Mouse (Mus musculus): ENCODE measurements around the gene 1700001C19Rik. TPM values are rescaled to one million over a fixed set of nuclear protein-coding genes. Genes with fewer than 3 reads are reported as not detected.
A peak's percentile ranks its signal among the peaks of the same experiment; 100 is the strongest.

Gene 1700001C19Rik
- polyA plus RNA-seq, 1 experiment from 2014 or later: 7.8 TPM

- ATAC-seq: no peak
- 65% methylated on average over 13 of the region's 13 CpGs for WGBS (ENCODE audit: insufficient replicate concordance)
Measured at GRCm38 (mm10) chr17:47458310-47458709, 21.1 kb upstream of the 1700001C19Rik start.

GRCm38 (mm10) chr17:47454675-47455074 lies 17.5 kb upstream of the 1700001C19Rik start:
- H3K4me2 ChIP-seq (ENCODE audit: low read depth, low read length): peak overlapping the region; percentile 29
- H3K9me3 ChIP-seq (ENCODE audit: low read length): no peaks in the 10 kb centered on the region
- DNase-seq: peak; percentile 76
- H3K36me3 ChIP-seq (replicated peaks; ENCODE audit: insufficient read depth, low read length): 0 out of 2 replicates have a peak, but pooled peaks cover 2% of the 10 kb centered on the region
- no peaks in the 10 kb centered on the region for H3K27me3 ChIP-seq (ENCODE audit: insufficient read depth, low read length)
- TF ChIP-seq CTCF (IDR thresholded peaks at IDR 0.05; ENCODE audit: low read depth): no peak
- peak; percentile 68; the same call in 1 of the 2 replicates for TF ChIP-seq EP300 (IDR thresholded peaks at IDR 0.05; ENCODE audit: low read depth)
- H3K27ac ChIP-seq (ENCODE audit: low read depth): peak overlapping the region; percentile 56
- peak; percentile 91 for ATAC-seq
- peak overlapping the region; percentile 9; the same call in 1 of the 2 replicates for H3K9ac ChIP-seq (replicated peaks)
- H3K4me3 ChIP-seq (ENCODE audit: low read depth, low read length): no peak overlapping the region
- WGBS (ENCODE audit: insufficient replicate concordance): 28% methylated on average over 8 of the region's 8 CpGs
- H3K4me1 ChIP-seq (ENCODE audit: insufficient read depth): peaks cover 25% of the 10 kb centered on the region

More at GRCm38 (mm10) chr17:47458310-47458709, 21.1 kb upstream of the 1700001C19Rik start:
- Histone ChIP-seq H3K36me3 (replicated peaks; ENCODE audit: insufficient read depth, low read length) (0 out of 2 replicates have a peak, but pooled peaks cover 2% of the 10 kb centered on the region), H3K4me1 (ENCODE audit: insufficient read depth) (peaks cover 37% of the 10 kb centered on the region), H3K4me2 (ENCODE audit: low read depth, low read length) (no peak overlapping the region), H3K27ac (ENCODE audit: low read depth) (no peak overlapping the region), H3K27me3 (ENCODE audit: insufficient read depth, low read length) (no peaks in the 10 kb centered on the region), H3K9ac (replicated peaks) (no peak overlapping the region), H3K9me3 (ENCODE audit: low read length) (no peaks in the 10 kb centered on the region), H3K4me3 (ENCODE audit: low read depth, low read length) (no peak overlapping the region)
- DNase-seq: no peak
- TF ChIP-seq EP300 (IDR thresholded peaks at IDR 0.05; ENCODE audit: low read depth) (no peak), CTCF (IDR thresholded peaks at IDR 0.05; ENCODE audit: low read depth) (no peak)

DNA sequence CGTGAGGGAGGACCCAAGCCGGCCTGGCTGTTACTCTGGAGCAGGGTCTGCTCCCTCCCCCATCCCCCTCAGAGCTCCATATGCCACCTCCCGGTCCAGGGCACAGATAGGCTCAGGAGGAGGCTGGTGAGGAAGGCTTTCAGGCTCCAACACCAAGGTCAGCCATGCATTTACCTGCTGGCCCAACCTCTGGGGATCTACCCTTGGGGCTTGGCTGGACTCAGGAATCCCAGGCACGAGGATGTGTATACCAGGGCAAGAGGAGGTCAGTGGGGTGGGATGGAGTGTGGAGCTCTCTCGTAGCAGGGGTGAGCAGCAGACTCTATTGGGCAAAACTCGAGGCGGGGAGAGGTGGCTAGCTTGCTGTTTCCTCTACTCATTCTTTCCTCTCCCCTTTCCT lies 15.7 kb upstream of the 1700001C19Rik start:
- 64% methylated on average over 7 of the region's 7 CpGs for WGBS (ENCODE audit: insufficient replicate concordance)
- TF ChIP-seq EP300 (IDR thresholded peaks at IDR 0.05; ENCODE audit: low read depth) (no peak), CTCF (IDR thresholded peaks at IDR 0.05; ENCODE audit: low read depth) (no peak)
- no peak overlapping the region for H3K4me3 ChIP-seq (ENCODE audit: low read depth, low read length)
- 0 out of 2 replicates have a peak, but pooled peaks cover 2% of the 10 kb centered on the region for H3K36me3 ChIP-seq (replicated peaks; ENCODE audit: insufficient read depth, low read length)
- H3K4me2 ChIP-seq (ENCODE audit: low read depth, low read length): no peak overlapping the region
- no peaks in the 10 kb centered on the region for H3K9me3 ChIP-seq (ENCODE audit: low read length)
- DNase-seq: no peak
- peaks cover 35% of the 10 kb centered on the region for H3K4me1 ChIP-seq (ENCODE audit: insufficient read depth)
- no peak overlapping the region for H3K9ac ChIP-seq (replicated peaks)
- ATAC-seq: no peak
- H3K27me3 ChIP-seq (ENCODE audit: insufficient read depth, low read length): no peaks in the 10 kb centered on the region
- H3K27ac ChIP-seq (ENCODE audit: low read depth): no peak overlapping the region

DNA sequence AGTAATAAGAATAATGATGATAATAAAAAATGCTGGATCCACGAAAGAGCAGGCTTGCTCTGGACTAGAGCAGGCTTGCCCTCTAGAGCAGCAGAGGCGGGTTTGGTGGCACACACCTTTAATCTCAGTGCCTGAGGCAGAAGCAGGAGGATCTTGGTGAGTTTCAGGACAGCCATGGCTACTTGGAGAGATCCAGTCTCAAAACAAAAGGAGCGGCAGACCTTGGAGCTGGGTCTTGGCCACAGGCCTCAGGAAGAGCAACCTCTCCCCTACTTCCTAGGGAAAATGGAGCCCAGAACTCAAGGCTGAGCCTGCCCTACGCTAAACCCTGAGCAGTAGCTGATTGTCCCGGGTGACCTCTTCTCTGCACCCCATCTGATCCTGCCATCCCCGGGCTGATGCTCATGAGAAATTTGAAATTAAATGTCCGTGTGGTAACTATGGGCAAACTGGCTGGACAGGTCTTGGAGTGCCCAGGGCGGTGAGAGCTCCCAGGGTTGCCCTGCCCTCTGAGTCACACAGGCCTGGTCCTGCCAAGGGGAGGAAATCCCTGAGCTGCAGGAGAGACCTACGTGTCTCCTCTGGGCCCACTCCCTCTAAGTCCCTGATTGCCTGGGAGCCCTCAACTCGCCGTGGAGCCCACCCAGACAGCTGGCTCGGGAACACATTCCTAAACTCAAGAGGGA lies 13.8 kb upstream of the 1700001C19Rik start:
- ATAC-seq (no peak), DNase-seq (no peak)
- Histone ChIP-seq H3K4me2 (ENCODE audit: low read depth, low read length) (no peak overlapping the region), H3K9me3 (ENCODE audit: low read length) (no peaks in the 10 kb centered on the region), H3K27ac (ENCODE audit: low read depth) (no peak overlapping the region), H3K9ac (replicated peaks) (no peak overlapping the region), H3K27me3 (ENCODE audit: insufficient read depth, low read length) (no peaks in the 10 kb centered on the region), H3K4me1 (ENCODE audit: insufficient read depth) (peaks cover 48% of the 10 kb centered on the region), H3K36me3 (replicated peaks; ENCODE audit: insufficient read depth, low read length) (0 out of 2 replicates have a peak, but pooled peaks cover 2% of the 10 kb centered on the region), H3K4me3 (ENCODE audit: low read depth, low read length) (no peak overlapping the region)
- 80% methylated on average over 12 of the region's 12 CpGs for WGBS (ENCODE audit: insufficient replicate concordance)
- TF ChIP-seq CTCF (IDR thresholded peaks at IDR 0.05; ENCODE audit: low read depth) (no peak), EP300 (IDR thresholded peaks at IDR 0.05; ENCODE audit: low read depth) (no peak)

- ATAC-seq: no peak
- H3K4me1 ChIP-seq (ENCODE audit: insufficient read depth): peaks cover 53% of the 10 kb centered on the region
- no peak for DNase-seq
Measured at GRCm38 (mm10) chr17:47450239-47450638, 13.1 kb upstream of the 1700001C19Rik start.

GRCm38 (mm10) chr17:47449432-47449831 lies 12.3 kb upstream of the 1700001C19Rik start:
- Histone ChIP-seq H3K27me3 (ENCODE audit: insufficient read depth, low read length) (no peaks in the 10 kb centered on the region), H3K4me3 (ENCODE audit: low read depth, low read length) (no peak overlapping the region), H3K27ac (ENCODE audit: low read depth) (no peak overlapping the region), H3K4me2 (ENCODE audit: low read depth, low read length) (no peak overlapping the region), H3K4me1 (ENCODE audit: insufficient read depth) (peaks cover 50% of the 10 kb centered on the region), H3K36me3 (replicated peaks; ENCODE audit: insufficient read depth, low read length) (no peaks in the 10 kb centered on the region), H3K9me3 (ENCODE audit: low read length) (no peaks in the 10 kb centered on the region), H3K9ac (replicated peaks) (no peak overlapping the region; the same call in 1 of the 2 replicates)
- DNase-seq (no peak), ATAC-seq (no peak)
- TF ChIP-seq EP300 (IDR thresholded peaks at IDR 0.05; ENCODE audit: low read depth): no peak
- TF ChIP-seq CTCF (IDR thresholded peaks at IDR 0.05; ENCODE audit: low read depth): no peak
- 71% methylated on average over 5 of the region's 5 CpGs for WGBS (ENCODE audit: insufficient replicate concordance)

More at GRCm38 (mm10) chr17:47450239-47450638, 13.1 kb upstream of the 1700001C19Rik start:
- H3K9ac ChIP-seq (replicated peaks): no peak overlapping the region
- H3K9me3 ChIP-seq (ENCODE audit: low read length): no peaks in the 10 kb centered on the region
- no peak overlapping the region for H3K4me2 ChIP-seq (ENCODE audit: low read depth, low read length)
- WGBS (ENCODE audit: insufficient replicate concordance): 54% methylated on average over 7 of the region's 7 CpGs
- 0 out of 2 replicates have a peak, but pooled peaks cover 2% of the 10 kb centered on the region for H3K36me3 ChIP-seq (replicated peaks; ENCODE audit: insufficient read depth, low read length)
- H3K4me3 ChIP-seq (ENCODE audit: low read depth, low read length): no peak overlapping the region
- no peak overlapping the region for H3K27ac ChIP-seq (ENCODE audit: low read depth)
- H3K27me3 ChIP-seq (ENCODE audit: insufficient read depth, low read length): no peaks in the 10 kb centered on the region
- TF ChIP-seq EP300 (IDR thresholded peaks at IDR 0.05; ENCODE audit: low read depth): no peak
- TF ChIP-seq CTCF (IDR thresholded peaks at IDR 0.05; ENCODE audit: low read depth): no peak

Data from liver, postnatal 0 days (tissue).